Mouse (Mus musculus) cerebellum, adult 2 months (tissue): ENCODE measurements around the gene Sec1. TPM values are rescaled to one million over a fixed set of nuclear protein-coding genes. Genes with fewer than 3 reads are reported as not detected.

Experiments
- DNase-seq, 2 experiments: peaks; one replicate each; pipeline ENCODE4 v3.0.0; 2021
- H3K27ac ChIP-seq: fragments of 200-500 bp; 2 replicates; pipeline ENCODE4 v1.5.1; 2012; ENCODE audit warnings: low read length, control low read depth, inconsistent platforms; ENCODE audit not compliant: insufficient read depth
- H3K27me3 ChIP-seq: fragments of 200-500 bp; 2 replicates; pipeline ENCODE4 v1.6.1; 2012; ENCODE audit warnings: inconsistent platforms, mild to moderate bottlenecking, low read length, moderate library complexity; ENCODE audit not compliant: control insufficient read depth, insufficient read depth
- H3K4me1 ChIP-seq: fragments of 200-500 bp; 2 replicates; pipeline ENCODE4 v1.6.1; 2011; ENCODE audit warnings: low read length; ENCODE audit not compliant: control insufficient read depth, insufficient read depth
- H3K4me3 ChIP-seq: fragments of 200-500 bp; replicated peaks from 2 replicates; pipeline ENCODE3; 2011; ENCODE audit warnings: mild to moderate bottlenecking, low read depth, low read length, control low read depth; ENCODE audit not compliant: insufficient read depth
- CTCF ChIP-seq: fragments of 200-500 bp; IDR thresholded peaks from 2 replicates; pipeline ENCODE4 v1.5.1; 2011; ENCODE audit warnings: low read depth, mild to moderate bottlenecking, control low read depth, low read length, moderate library complexity, borderline replicate concordance; ENCODE audit not compliant: insufficient read depth
- POLR2A ChIP-seq: fragments of 200-500 bp; IDR thresholded peaks from 2 replicates; pipeline ENCODE4 v1.6.1; 2011; ENCODE audit warnings: low read length, control low read depth, borderline replicate concordance; ENCODE audit not compliant: insufficient read depth
- WGBS: fragments of 180-500 bp; shearing (Covaris S2); methylation state at CpG from one replicate; pipeline ENCODE4 v1.1.7; 2018; 5-methylcytosine and 5-hydroxymethylcytosine counted together
- polyA plus RNA-seq: library from polyadenylated mRNA; depleted of rRNA; stranded (reverse); fragments of >200 nt; gene quantifications from 2 replicates; pipeline ENCODE4 v1.2.3, GENCODE M21; 2012; rRNA removed

Gene Sec1
- polyA plus RNA-seq, 1 experiment = 0.64 TPM

GRCm38 (mm10) chr7:45630064-45630907, 63.9 kb downstream of the Sec1 start:
- peaks cover 4% of the 10 kb centered on the region; the same call in 1 of the 2 replicates for H3K4me1 ChIP-seq
- no peak for DNase-seq
- no peak overlapping the region for H3K27ac ChIP-seq
- no peaks in the 10 kb centered on the region for H3K27me3 ChIP-seq
- 70% methylated on average over 23 of the region's 23 CpGs for WGBS
- no peak overlapping the region for H3K4me3 ChIP-seq
- TF ChIP-seq POLR2A (no peak), CTCF (no peak)

DNA sequence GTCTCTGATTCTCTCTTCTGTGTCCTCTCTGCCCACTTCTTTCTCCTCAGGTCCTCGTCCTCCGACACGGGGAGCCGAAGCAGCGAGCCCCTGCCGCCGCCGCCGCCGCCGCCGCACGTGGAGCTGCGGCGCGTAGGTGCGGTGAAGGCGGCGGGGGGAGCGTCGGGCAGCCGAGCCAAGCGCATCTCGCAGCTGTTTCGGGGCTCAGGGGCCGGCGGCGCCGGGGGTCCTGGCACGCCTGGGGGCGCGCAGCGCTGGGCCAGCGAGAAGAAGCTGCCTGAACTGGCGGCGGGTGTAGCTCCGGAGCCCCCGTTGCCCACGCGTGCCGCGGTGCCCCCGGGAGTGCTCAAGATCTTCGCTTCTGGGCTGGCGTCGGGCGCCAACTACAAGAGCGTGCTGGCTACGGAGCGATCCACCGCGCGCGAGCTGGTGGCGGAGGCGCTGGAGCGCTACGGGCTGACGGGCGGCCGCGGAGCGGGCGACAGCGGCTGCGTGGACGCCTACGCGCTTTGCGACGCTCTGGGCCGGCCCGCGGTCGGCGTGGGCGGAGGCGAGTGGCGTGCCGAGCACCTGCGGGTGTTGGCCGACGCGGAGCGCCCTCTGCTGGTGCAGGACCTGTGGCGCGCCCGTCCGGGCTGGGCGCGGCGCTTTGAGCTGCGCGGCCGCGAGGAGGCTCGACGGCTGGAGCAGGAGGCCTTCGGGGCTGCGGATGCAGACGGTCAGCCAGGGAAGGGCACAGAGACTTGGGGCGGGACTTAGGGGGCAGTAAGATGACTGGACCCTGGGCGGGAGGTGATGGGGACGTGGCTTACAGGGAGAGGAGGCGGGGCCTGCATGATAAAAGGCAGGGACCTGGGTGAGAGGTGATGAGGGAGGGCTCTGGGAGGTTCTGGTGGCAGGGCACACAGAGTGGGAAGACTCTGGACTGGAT, 65.6 kb downstream of the Sec1 start:
- Histone ChIP-seq H3K4me3 (peak overlapping the region; percentile 62), H3K4me1 (peaks cover 4% of the 10 kb centered on the region; the same call in 1 of the 2 replicates), H3K27me3 (no peaks in the 10 kb centered on the region), H3K27ac (peak overlapping the region; percentile 94)
- DNase-seq = peak; percentile 93 to 94
- TF ChIP-seq POLR2A = peak; percentile 97
- peak; percentile 82 for TF ChIP-seq CTCF
- 1% methylated on average over 103 of the region's 105 CpGs for WGBS

Other genes with a start within 250 kb of the Sec1 start
- 463 and 480 TPM in 2 replicates for gene Ftl1, start 234.5 kb downstream of the Sec1 start, polyA plus RNA-seq
- gene Bax, start 227.5 kb downstream of the Sec1 start, polyA plus RNA-seq = 102 and 103 TPM in 2 replicates
- 0.10 TPM in 1 of 2 replicates, not detected in the other for gene Tulp2, start 212.5 kb downstream of the Sec1 start, polyA plus RNA-seq
- 0.33 TPM in 1 of 2 replicates, not detected in the other for gene Gm45808, start 207.6 kb downstream of the Sec1 start, polyA plus RNA-seq
- 4.7 and 5.6 TPM in 2 replicates for gene Dhdh, start 205.6 kb downstream of the Sec1 start, polyA plus RNA-seq
- gene Nucb1, start 184.0 kb downstream of the Sec1 start, polyA plus RNA-seq = 136 and 150 TPM in 2 replicates
- gene Ppp1r15a, start 168.1 kb downstream of the Sec1 start, polyA plus RNA-seq = 26.7 and 28.5 TPM in 2 replicates
- 1.2 and 1.3 TPM in 2 replicates for gene Plekha4, start 168.1 kb downstream of the Sec1 start, polyA plus RNA-seq
- 1.3 and 1.9 TPM in 2 replicates for gene Hsd17b14, start 139.5 kb downstream of the Sec1 start, polyA plus RNA-seq
- gene Bcat2, start 124.2 kb downstream of the Sec1 start, polyA plus RNA-seq = 21.1 and 24.2 TPM in 2 replicates
- not detected in 2 replicates for gene Fgf21, start 78.9 kb downstream of the Sec1 start, polyA plus RNA-seq
- gene Fut1, start 77.1 kb downstream of the Sec1 start, polyA plus RNA-seq = 0.07 and 0.08 TPM in 2 replicates
- 0.08 and 0.18 TPM in 2 replicates for gene Izumo1, start 72.6 kb downstream of the Sec1 start, polyA plus RNA-seq
- 7.6 and 7.7 TPM in 2 replicates for gene Rasip1, start 66.9 kb downstream of the Sec1 start, polyA plus RNA-seq
- gene Mamstr, start 54.4 kb downstream of the Sec1 start, polyA plus RNA-seq = 7.1 and 9.8 TPM in 2 replicates
- gene Fut2, start 28.0 kb downstream of the Sec1 start, polyA plus RNA-seq = 1.4 and 1.7 TPM in 2 replicates
- 0.10 and 0.16 TPM in 2 replicates for gene Ntn5, start 10.4 kb downstream of the Sec1 start, polyA plus RNA-seq
- gene Car11, start 5.4 kb upstream of the Sec1 start, polyA plus RNA-seq = 164 and 166 TPM in 2 replicates
- 222 and 239 TPM in 2 replicates for gene Dbp, start 10.7 kb upstream of the Sec1 start, polyA plus RNA-seq
- gene Rpl18, start 21.1 kb upstream of the Sec1 start, polyA plus RNA-seq = 350 and 359 TPM in 2 replicates
- gene Sphk2, start 23.6 kb upstream of the Sec1 start, polyA plus RNA-seq = 27.7 and 29.3 TPM in 2 replicates
- gene Fam83e, start 26.8 kb upstream of the Sec1 start, polyA plus RNA-seq = 0.25 and 0.31 TPM in 2 replicates
- not detected in 2 replicates for gene Spaca4, start 31.4 kb upstream of the Sec1 start, polyA plus RNA-seq
- gene Lmtk3, start 89.3 kb upstream of the Sec1 start, polyA plus RNA-seq = 126 and 130 TPM in 2 replicates
- 10.6 and 10.8 TPM in 2 replicates for gene Sult2b1, start 90.3 kb upstream of the Sec1 start, polyA plus RNA-seq
- gene Cyth2, start 120.2 kb upstream of the Sec1 start, polyA plus RNA-seq = 112 and 116 TPM in 2 replicates
- 6.0 and 7.3 TPM in 2 replicates for gene Kcnj14, start 130.4 kb upstream of the Sec1 start, polyA plus RNA-seq
- 14.9 and 15.5 TPM in 2 replicates for gene Grwd1, start 136.5 kb upstream of the Sec1 start, polyA plus RNA-seq
- gene Kdelr1, start 178.4 kb upstream of the Sec1 start, polyA plus RNA-seq = 99.9 and 106 TPM in 2 replicates
- gene Grin2d, start 184.0 kb upstream of the Sec1 start, polyA plus RNA-seq = 14.9 and 16.4 TPM in 2 replicates
- not detected in 2 replicates for gene Syngr4, start 202.3 kb upstream of the Sec1 start, polyA plus RNA-seq
- gene Tmem143, start 202.5 kb upstream of the Sec1 start, polyA plus RNA-seq = 42.0 and 46.5 TPM in 2 replicates
- gene Emp3, start 227.0 kb upstream of the Sec1 start, polyA plus RNA-seq = 5.4 and 6.5 TPM in 2 replicates
- gene Ccdc114, start 229.7 kb upstream of the Sec1 start, polyA plus RNA-seq = 3.4 and 5.1 TPM in 2 replicates